Mouse (Mus musculus): ENCODE results near the gene Jsrp1.

DNA sequence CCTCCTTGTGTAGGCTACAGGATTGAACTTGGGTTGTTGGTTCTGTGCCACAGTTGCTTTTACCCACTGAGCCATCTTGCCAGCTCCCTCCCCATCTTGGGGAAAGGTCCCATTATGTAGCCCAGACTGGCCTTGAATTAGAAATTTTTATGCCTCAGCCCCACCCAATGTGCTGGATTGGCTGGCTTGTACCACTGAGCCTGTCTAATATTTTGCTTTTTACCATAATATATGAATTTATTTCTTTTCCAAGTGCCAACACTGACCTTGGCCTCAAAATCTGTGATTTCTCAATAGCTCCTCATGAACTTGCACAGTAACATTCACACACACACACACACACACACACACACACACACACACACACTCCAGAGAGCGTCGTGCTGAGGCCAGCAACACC is 47.6 kb downstream of the Jsrp1 start:
- TF ChIP-seq POLR2A (IDR thresholded peaks at IDR 0.05; ENCODE audit: control insufficient read depth, low read depth, low read length) (no peak), CTCF (IDR thresholded peaks at IDR 0.05; ENCODE audit: control insufficient read depth, insufficient read depth, insufficient replicate concordance, low read depth, low read length) (no peak)
